Mouse (Mus musculus) intestine, postnatal 0 days (tissue): ENCODE results near the gene Wipi1. TPM values are rescaled to one million over a fixed set of nuclear protein-coding genes. Genes with fewer than 3 reads are reported as not detected.

Source experiments
- ATAC-seq: fragments of 200-750 bp; cut with Nextera tagmentation; 2 replicates; pipeline ENCODE4 v1.8.0; 2017; ENCODE audit warnings: mild to moderate bottlenecking, moderate TSS enrichment, moderate library complexity
- H3K27ac ChIP-seq: fragments of 300-500 bp; sonication (generic); 2 replicates; pipeline ENCODE4 v1.5.1; 2014; ENCODE audit warnings: mild to moderate bottlenecking, low read depth, low read length, moderate library complexity
- H3K27me3 ChIP-seq: fragments of 300-500 bp; sonication (generic); replicated peaks from 2 replicates; pipeline ENCODE4 v1.6.1; 2014; ENCODE audit warnings: low read length, mixed read lengths; ENCODE audit not compliant: control insufficient read depth, insufficient read depth
- H3K36me3 ChIP-seq: fragments of 300-500 bp; sonication (generic); 2 replicates; pipeline ENCODE4 v1.6.1; 2014; ENCODE audit warnings: mild to moderate bottlenecking, moderate library complexity; ENCODE audit not compliant: control insufficient read depth, insufficient read depth
- H3K4me1 ChIP-seq: fragments of 300-500 bp; sonication (generic); replicated peaks from 2 replicates; pipeline ENCODE4 v1.6.1; 2014; ENCODE audit warnings: antibody characterized with exemption, low read length, mixed read lengths; ENCODE audit not compliant: control insufficient read depth, insufficient read depth
- H3K4me2 ChIP-seq: fragments of 300-500 bp; sonication (generic); replicated peaks from 2 replicates; pipeline ENCODE4 v1.6.1; 2014; ENCODE audit warnings: low read depth, mild to moderate bottlenecking, moderate library complexity
- H3K4me3 ChIP-seq: fragments of 300-500 bp; sonication (generic); 2 replicates; pipeline ENCODE4 v1.5.1; 2014; ENCODE audit warnings: low read depth, low read length
- H3K9ac ChIP-seq: fragments of 300-500 bp; sonication (generic); 2 replicates; pipeline ENCODE4 v1.6.1; 2014; ENCODE audit warnings: mild to moderate bottlenecking, low read depth, low read length
- H3K9me3 ChIP-seq: fragments of 300-500 bp; sonication (generic); 2 replicates; pipeline ENCODE4 v1.6.1; 2016; ENCODE audit warnings: mixed run types; ENCODE audit not compliant: control insufficient read depth
- CTCF ChIP-seq: sonication (generic); IDR thresholded peaks from 2 replicates; pipeline ENCODE4 v1.5.1; 2016; ENCODE audit warnings: low read depth, mild to moderate bottlenecking, control low read depth, antibody characterized with exemption, moderate library complexity
- WGBS: fragments of 180-500 bp; shearing (Covaris S2); extraction: QIAGEN DNeasy Blood & Tissue Kit; methylation state at CpG from one replicate; pipeline ENCODE4 v1.1.7; 2014; 5-methylcytosine and 5-hydroxymethylcytosine counted together
- polyA plus RNA-seq: library from polyadenylated mRNA; unstranded; fragments of >200 nt; fragmentation: Nextera tagmentation; extraction: Ambion mirVana; gene quantifications from 2 replicates; pipeline ENCODE4 v1.2.1, GENCODE M21; 2015

Gene Wipi1
- polyA plus RNA-seq, 1 experiment from 2014 or later, result 28.2 TPM

- H3K9me3 ChIP-seq, result no peaks in the 10 kb centered on the region
- H3K27ac ChIP-seq, result no peak overlapping the region
- 66% methylated on average over 9 of the region's 9 CpGs for WGBS
- no peaks in the 10 kb centered on the region for H3K36me3 ChIP-seq
- H3K27me3 ChIP-seq, result no peaks in the 10 kb centered on the region
- no peak for TF ChIP-seq CTCF
- no peak overlapping the region for H3K9ac ChIP-seq
- H3K4me2 ChIP-seq, result no peak overlapping the region
- ATAC-seq, result no peak
- no peak overlapping the region for H3K4me3 ChIP-seq
- peaks cover 9% of the 10 kb centered on the region for H3K4me1 ChIP-seq
Observed at GRCm38 (mm10) chr11:109615286-109615685, 3.5 kb upstream of the Wipi1 start.

- Histone ChIP-seq H3K27ac (no peak overlapping the region), H3K4me3 (no peak overlapping the region), H3K4me2 (no peak overlapping the region), H3K9ac (no peak overlapping the region), H3K4me1 (peaks cover 15% of the 10 kb centered on the region), H3K9me3 (no peaks in the 10 kb centered on the region), H3K36me3 (no peaks in the 10 kb centered on the region), H3K27me3 (no peaks in the 10 kb centered on the region)
- 61% methylated on average over 7 of the region's 7 CpGs for WGBS
- no peak for ATAC-seq
- TF ChIP-seq CTCF, result no peak
Observed at GRCm38 (mm10) chr11:109612871-109613529, 1.2 kb upstream of the Wipi1 start.

- no peaks in the 10 kb centered on the region for H3K36me3 ChIP-seq
- peak; percentile 23 for ATAC-seq
- H3K9me3 ChIP-seq, result no peaks in the 10 kb centered on the region
- peak overlapping the region; percentile 89 for H3K4me3 ChIP-seq
- H3K27ac ChIP-seq, result peak overlapping the region; percentile 90
- TF ChIP-seq CTCF, result peak; percentile 58
- peak overlapping the region; percentile 85 for H3K9ac ChIP-seq
- no peaks in the 10 kb centered on the region for H3K27me3 ChIP-seq
- 0% methylated on average over 26 of the region's 26 CpGs for WGBS
- peaks cover 10% of the 10 kb centered on the region for H3K4me1 ChIP-seq
- peak overlapping the region; percentile 87 for H3K4me2 ChIP-seq
Observed at GRCm38 (mm10) chr11:109610795-109611302, 918 bp downstream of the Wipi1 start.

- Histone ChIP-seq H3K36me3 (no peaks in the 10 kb centered on the region), H3K27me3 (no peaks in the 10 kb centered on the region), H3K4me3 (peak overlapping the region; percentile 89), H3K9ac (peak overlapping the region; percentile 85), H3K9me3 (no peaks in the 10 kb centered on the region), H3K4me2 (peak overlapping the region; percentile 87), H3K27ac (peak overlapping the region; percentile 35; the same call in 1 of the 2 replicates), H3K4me1 (peaks cover 10% of the 10 kb centered on the region)
- WGBS, result 11% methylated on average over 9 of the region's 9 CpGs
- no peak for ATAC-seq
- TF ChIP-seq CTCF, result no peak
Observed at GRCm38 (mm10) chr11:109610046-109610794, 1.5 kb downstream of the Wipi1 start.

- H3K4me3 ChIP-seq, result no peak overlapping the region
- WGBS, result 58% methylated on average over 6 of the region's 6 CpGs
- H3K9me3 ChIP-seq, result no peaks in the 10 kb centered on the region
- H3K36me3 ChIP-seq, result peaks cover 4% of the 10 kb centered on the region
- ATAC-seq, result no peak
- no peak overlapping the region for H3K27ac ChIP-seq
- no peak overlapping the region for H3K9ac ChIP-seq
- no peaks in the 10 kb centered on the region for H3K27me3 ChIP-seq
- peaks cover 10% of the 10 kb centered on the region for H3K4me1 ChIP-seq
- peak overlapping the region; percentile 87; the same call in 1 of the 2 replicates for H3K4me2 ChIP-seq
- TF ChIP-seq CTCF, result no peak
Observed at GRCm38 (mm10) chr11:109608976-109609625, 2.7 kb downstream of the Wipi1 start.

DNA sequence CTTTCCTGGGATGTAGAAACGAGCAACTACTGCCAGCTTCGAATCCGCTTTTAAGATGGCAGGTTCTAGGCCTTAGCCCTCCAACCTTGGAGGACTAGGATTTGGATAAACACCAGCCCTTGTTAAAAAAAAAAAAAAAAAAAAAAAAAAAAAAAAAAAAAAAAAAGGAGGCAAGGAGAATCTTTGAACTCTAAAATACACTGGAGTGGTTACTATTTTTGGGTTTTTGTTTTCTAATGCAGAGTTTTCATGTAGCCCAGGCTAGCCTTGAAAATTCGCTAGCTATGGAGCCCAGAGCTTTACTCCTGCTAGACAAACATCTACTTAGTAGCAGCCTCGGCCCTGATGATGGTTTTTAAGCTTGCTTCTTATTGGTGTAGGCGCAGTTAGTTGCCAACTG is 4.2 kb downstream of the Wipi1 start:
- Histone ChIP-seq H3K4me2 (no peak overlapping the region), H3K9ac (no peak overlapping the region), H3K27ac (no peak overlapping the region), H3K4me3 (no peak overlapping the region), H3K36me3 (peaks cover 15% of the 10 kb centered on the region), H3K4me1 (peaks cover 10% of the 10 kb centered on the region), H3K9me3 (no peaks in the 10 kb centered on the region), H3K27me3 (no peaks in the 10 kb centered on the region)
- WGBS, result 81% methylated on average over 6 of the region's 6 CpGs
- no peak for ATAC-seq
- no peak for TF ChIP-seq CTCF
